Mouse (Mus musculus): ENCODE measurements around the gene Nrd1.

DNA sequence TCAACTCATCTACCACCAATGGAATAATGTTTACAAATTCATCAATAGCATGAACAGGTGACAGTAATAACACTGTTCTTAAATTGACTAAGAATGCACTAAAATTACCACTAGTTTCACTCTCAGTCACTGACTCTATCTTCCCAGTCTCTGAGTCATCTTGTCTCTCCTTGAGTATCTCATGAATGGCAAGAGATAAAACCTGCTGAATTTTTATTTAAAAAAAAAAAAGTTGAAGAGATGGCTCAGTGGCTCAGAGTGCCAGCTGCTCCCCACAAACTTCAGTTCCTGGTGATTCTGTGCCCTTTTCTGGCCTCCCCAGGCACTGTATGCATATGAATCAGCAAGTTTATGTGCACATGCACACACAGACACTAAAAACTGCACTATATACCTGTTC lies 104.8 kb downstream of the Nrd1 start:
- TF ChIP-seq CTCF (IDR thresholded peaks at IDR 0.05; ENCODE audit: borderline replicate concordance, control insufficient read depth, extremely low read depth, insufficient read depth, low read length, poor library complexity) (no peak), POLR2A (IDR thresholded peaks at IDR 0.05; ENCODE audit: control insufficient read depth, extremely low read depth, insufficient read depth, low read length, poor library complexity) (no peak)

Measured in thymus, adult 2 months (tissue).